Mouse (Mus musculus) kidney, postnatal 0 days (tissue): ENCODE results near the gene Cabp2. TPM values are rescaled to one million over a fixed set of nuclear protein-coding genes. Genes with fewer than 3 reads are reported as not detected.

Experiments
- ATAC-seq: fragments of 200-750 bp; cut with Nextera tagmentation; replicated peaks from 2 replicates; pipeline ENCODE4 v1.8.0; 2017; ENCODE audit warnings: low read depth, moderate number of reproducible peaks, moderate TSS enrichment, moderate library complexity; ENCODE audit not compliant: low FRiP score
- DNase-seq: peaks from one replicate; pipeline ENCODE4 v3.0.0-alpha.2; 2016; ENCODE audit warnings: low spot score
- H3K27ac ChIP-seq: fragments of 300-500 bp; sonication (generic); 2 replicates; pipeline ENCODE4 v1.5.1; 2014; ENCODE audit warnings: mild to moderate bottlenecking
- H3K27me3 ChIP-seq: fragments of 300-500 bp; sonication (generic); 2 replicates; pipeline ENCODE4 v1.6.1; 2014; ENCODE audit warnings: low read length, mixed read lengths; ENCODE audit not compliant: insufficient read depth
- H3K36me3 ChIP-seq: fragments of 300-500 bp; sonication (generic); 2 replicates; pipeline ENCODE4 v1.6.1; 2014; ENCODE audit warnings: low read length, mixed read lengths; ENCODE audit not compliant: insufficient read depth
- H3K4me1 ChIP-seq: fragments of 300-500 bp; sonication (generic); replicated peaks from 2 replicates; pipeline ENCODE4 v1.6.1; 2014; ENCODE audit warnings: antibody characterized with exemption, low read length, mixed read lengths; ENCODE audit not compliant: insufficient read depth
- H3K4me2 ChIP-seq: fragments of 300-500 bp; sonication (generic); 2 replicates; pipeline ENCODE4 v1.6.1; 2014; ENCODE audit warnings: mild to moderate bottlenecking, low read length, moderate library complexity, mixed read lengths
- H3K4me3 ChIP-seq: fragments of 300-500 bp; sonication (generic); replicated peaks from 2 replicates; pipeline ENCODE4 v1.5.1; 2014; ENCODE audit warnings: low read depth, low read length
- H3K9ac ChIP-seq: fragments of 300-500 bp; sonication (generic); 2 replicates; pipeline ENCODE4 v1.6.1; 2014; ENCODE audit warnings: low read depth, low read length
- H3K9me3 ChIP-seq: fragments of 300-500 bp; sonication (generic); replicated peaks from 2 replicates; pipeline ENCODE4 v1.6.1; 2016; ENCODE audit warnings: low read length, inconsistent platforms, mixed read lengths
- CTCF ChIP-seq: IDR thresholded peaks from 2 replicates; pipeline ENCODE4 v1.5.1; 2016; ENCODE audit warnings: antibody characterized with exemption, low read depth, mild to moderate bottlenecking, moderate library complexity
- whole genome bisulfite sequencing: fragments of 180-500 bp; shearing (Covaris S2); extraction: QIAGEN DNeasy Blood & Tissue Kit; methylation state at CpG from one replicate; pipeline ENCODE4 v1.1.7; 2014; 5-methylcytosine and 5-hydroxymethylcytosine counted together
- polyA plus RNA-seq: library from polyadenylated mRNA; unstranded; fragments of >200 nt; fragmentation: Nextera tagmentation; extraction: Ambion mirVana; gene quantifications from 2 replicates; pipeline ENCODE4 v1.2.1, GENCODE M21; 2015

Cabp2 gene
- polyA plus RNA-seq, 1 experiment from 2014 or later = 2.4 TPM

DNA sequence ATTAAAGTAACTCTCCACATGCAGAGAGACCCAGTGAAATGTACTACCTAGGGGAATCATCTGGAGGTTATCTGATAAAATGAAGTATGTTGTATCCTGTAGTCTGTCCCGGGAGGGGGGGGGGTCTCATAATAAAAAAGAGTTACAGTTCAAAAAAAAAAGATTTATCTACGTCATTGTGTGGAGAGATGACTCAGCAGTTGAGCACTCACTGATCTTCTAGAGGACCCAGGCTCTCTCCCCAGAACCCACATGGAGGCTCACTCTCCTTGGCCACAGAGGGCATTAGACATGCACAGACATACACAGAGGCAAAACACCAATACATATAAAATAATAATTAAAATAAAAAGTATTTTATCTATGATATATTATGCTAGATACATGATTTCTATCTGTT lies 10.0 kb downstream of the Cabp2 start:
- no peak overlapping the region for H3K4me3 ChIP-seq
- H3K9me3 ChIP-seq = no peaks in the 10 kb centered on the region
- TF ChIP-seq CTCF = no peak
- H3K9ac ChIP-seq = no peak overlapping the region
- no peak overlapping the region for H3K4me2 ChIP-seq
- DNase-seq = no peak
- WGBS = 55% methylated on average over 2 of the region's 2 CpGs
- no peaks in the 10 kb centered on the region for H3K27me3 ChIP-seq
- no peak for ATAC-seq
- no peaks in the 10 kb centered on the region for H3K36me3 ChIP-seq
- no peaks in the 10 kb centered on the region for H3K4me1 ChIP-seq
- no peak overlapping the region for H3K27ac ChIP-seq

DNA sequence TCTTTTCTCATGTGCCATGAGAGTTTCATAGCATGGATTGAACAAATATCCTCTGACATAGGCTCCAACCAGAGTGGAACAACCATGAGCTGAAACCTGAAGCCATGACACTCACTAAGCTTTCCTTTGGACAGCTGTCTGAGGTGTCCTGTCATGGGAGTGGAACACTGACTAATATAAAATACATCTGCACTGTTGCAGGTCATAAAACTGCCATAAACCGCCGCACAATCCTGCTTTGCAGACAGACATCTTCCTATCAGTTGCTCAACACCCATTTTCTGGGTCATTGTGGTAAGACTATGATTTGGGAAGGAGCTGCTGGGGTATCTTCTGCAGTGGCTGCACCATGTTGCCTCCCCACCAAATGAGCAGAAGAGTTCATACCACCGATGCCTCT lies 11.4 kb downstream of the Cabp2 start:
- no peak for ATAC-seq
- Histone ChIP-seq H3K27ac (no peak overlapping the region), H3K27me3 (no peaks in the 10 kb centered on the region), H3K4me2 (no peak overlapping the region), H3K4me3 (no peak overlapping the region), H3K36me3 (no peaks in the 10 kb centered on the region), H3K4me1 (peaks cover 5% of the 10 kb centered on the region; the same call in 1 of the 2 replicates), H3K9ac (no peak overlapping the region), H3K9me3 (no peaks in the 10 kb centered on the region)
- no peak for DNase-seq
- WGBS = 34% methylated on average over 3 of the region's 3 CpGs
- no peak for TF ChIP-seq CTCF

DNA sequence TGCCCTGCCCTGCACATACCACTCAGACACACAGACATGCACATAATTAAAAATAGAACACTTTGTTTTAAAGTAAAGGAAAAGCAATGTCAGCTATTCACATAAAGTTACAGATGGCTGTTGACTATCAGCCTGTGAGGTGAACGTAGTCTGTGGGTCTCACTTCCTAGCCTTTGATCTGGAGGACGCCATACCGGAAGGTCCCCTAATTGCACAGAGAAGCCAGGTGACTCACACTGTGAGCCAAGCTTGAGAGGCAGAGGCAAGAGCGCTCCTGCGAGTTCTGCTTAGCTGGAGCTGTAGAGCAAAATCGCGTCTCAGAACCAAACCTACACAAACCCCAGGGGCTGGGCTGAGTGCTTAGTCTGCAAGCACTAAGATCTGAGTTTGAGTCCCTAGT lies 12.4 kb downstream of the Cabp2 start:
- no peak overlapping the region for H3K4me3 ChIP-seq
- no peak overlapping the region for H3K9ac ChIP-seq
- whole genome bisulfite sequencing = 53% methylated on average over 7 of the region's 7 CpGs
- no peaks in the 10 kb centered on the region for H3K27me3 ChIP-seq
- peaks cover 7% of the 10 kb centered on the region; the same call in 1 of the 2 replicates for H3K4me1 ChIP-seq
- no peaks in the 10 kb centered on the region for H3K36me3 ChIP-seq
- H3K9me3 ChIP-seq = no peaks in the 10 kb centered on the region
- no peak for ATAC-seq
- H3K27ac ChIP-seq = no peak overlapping the region
- TF ChIP-seq CTCF = no peak
- H3K4me2 ChIP-seq = no peak overlapping the region
- no peak for DNase-seq

DNA sequence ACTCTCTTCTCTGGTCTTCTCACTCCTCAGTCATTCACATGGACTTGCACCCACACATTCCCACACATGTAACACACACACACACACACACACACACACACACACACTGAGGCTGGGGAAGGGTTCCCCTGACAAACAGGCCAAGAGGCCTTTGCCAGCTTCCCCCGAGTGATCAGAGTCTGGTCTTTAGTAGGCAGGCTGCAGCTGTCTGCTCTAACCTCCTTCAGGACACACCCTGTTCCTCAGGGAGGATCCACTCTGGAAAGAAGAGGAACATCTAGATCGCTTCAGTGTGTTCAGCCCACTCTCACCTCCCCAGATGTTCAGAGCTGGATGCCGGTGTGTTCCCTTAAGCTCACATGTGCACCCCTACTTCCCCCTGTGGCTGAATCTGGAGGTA lies 13.0 kb downstream of the Cabp2 start:
- DNase-seq (no peak), ATAC-seq (no peak)
- no peaks in the 10 kb centered on the region for H3K27me3 ChIP-seq
- no peak overlapping the region for H3K9ac ChIP-seq
- no peak overlapping the region for H3K4me3 ChIP-seq
- no peak for TF ChIP-seq CTCF
- H3K4me2 ChIP-seq = no peak overlapping the region
- no peak overlapping the region for H3K27ac ChIP-seq
- H3K4me1 ChIP-seq = peaks cover 11% of the 10 kb centered on the region; the same call in 1 of the 2 replicates
- H3K36me3 ChIP-seq = no peaks in the 10 kb centered on the region
- no peaks in the 10 kb centered on the region for H3K9me3 ChIP-seq
- 85% methylated on average over 3 of the region's 3 CpGs for WGBS

DNA sequence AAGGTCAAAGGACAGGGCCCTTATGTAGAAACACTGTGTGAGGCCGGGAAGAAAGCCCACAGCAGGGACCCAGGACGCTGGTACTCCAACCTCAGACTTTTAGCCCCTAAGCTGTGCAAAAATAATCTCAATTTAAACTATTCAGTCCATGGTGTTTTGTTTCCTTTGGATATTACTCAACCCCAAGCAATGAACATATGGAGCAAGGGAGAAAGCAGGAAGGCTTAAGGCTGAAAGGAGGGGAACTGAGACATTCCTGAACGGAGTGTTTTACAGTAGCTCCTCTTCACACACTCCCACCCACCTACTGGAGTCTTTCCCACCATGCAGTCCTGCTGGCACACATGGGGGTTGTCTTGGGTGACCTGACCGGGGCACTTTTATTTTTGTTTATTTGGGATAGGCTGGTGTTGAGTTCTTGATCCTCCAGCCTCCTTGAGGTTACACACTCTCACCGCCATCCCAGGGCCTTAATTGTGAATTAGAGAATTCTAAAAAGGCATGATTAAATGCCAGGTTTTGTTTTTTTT lies 13.5 kb downstream of the Cabp2 start:
- no peak overlapping the region for H3K9ac ChIP-seq
- peaks cover 16% of the 10 kb centered on the region; the same call in 1 of the 2 replicates for H3K4me1 ChIP-seq
- H3K27ac ChIP-seq = no peak overlapping the region
- 76% methylated on average over 5 of the region's 5 CpGs for WGBS
- ATAC-seq (no peak), DNase-seq (no peak)
- TF ChIP-seq CTCF = no peak
- no peak overlapping the region for H3K4me2 ChIP-seq
- no peaks in the 10 kb centered on the region for H3K27me3 ChIP-seq
- H3K36me3 ChIP-seq = no peaks in the 10 kb centered on the region
- no peaks in the 10 kb centered on the region for H3K9me3 ChIP-seq
- H3K4me3 ChIP-seq = no peak overlapping the region

DNA sequence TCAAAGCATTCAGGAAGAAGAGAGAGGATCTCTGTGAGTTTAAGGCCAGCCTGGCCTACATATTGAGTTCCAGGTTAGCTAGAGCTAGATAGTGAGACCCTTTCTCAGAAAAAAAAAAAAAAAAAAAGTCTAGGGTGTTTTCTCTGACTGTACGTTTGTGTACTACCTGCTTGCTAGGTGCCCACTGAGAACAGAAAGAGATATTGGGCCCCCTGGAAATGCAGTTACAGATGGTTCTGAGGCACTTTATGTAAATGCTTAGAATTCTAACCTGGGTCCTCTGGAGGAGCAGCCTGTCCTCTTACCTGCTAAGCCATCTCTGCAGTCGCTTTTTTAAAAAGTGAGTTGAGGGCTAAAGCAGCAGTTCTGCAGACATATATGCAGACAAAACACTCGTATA lies 14.4 kb downstream of the Cabp2 start:
- DNase-seq (no peak), ATAC-seq (no peak)
- TF ChIP-seq CTCF = no peak
- H3K9ac ChIP-seq = no peak overlapping the region
- H3K27me3 ChIP-seq = no peaks in the 10 kb centered on the region
- H3K4me1 ChIP-seq = peaks cover 20% of the 10 kb centered on the region; the same call in 1 of the 2 replicates
- H3K9me3 ChIP-seq = no peaks in the 10 kb centered on the region
- no peak overlapping the region for H3K4me2 ChIP-seq
- no peak overlapping the region for H3K27ac ChIP-seq
- no peaks in the 10 kb centered on the region for H3K36me3 ChIP-seq
- no peak overlapping the region for H3K4me3 ChIP-seq
- 79% methylated on average over 3 of the region's 3 CpGs for WGBS
